Mouse (Mus musculus) G1E (cell line): ENCODE results near the gene Timm17a. TPM values are rescaled to one million over a fixed set of nuclear protein-coding genes. Genes with fewer than 3 reads are reported as not detected.

Experiments used
- ATAC-seq: 2 replicates; pipeline ENCODE4 v1.8.0; 2016; ENCODE audit warnings: mild to moderate bottlenecking; ENCODE audit not compliant: insufficient number of reproducible peaks, poor library complexity, low FRiP score, severe bottlenecking; ENCODE audit errors: extremely low read depth
- DNase-seq: peaks from one replicate; pipeline ENCODE4 v3.0.0; 2012; ENCODE audit warnings: low spot score
- H3K27me3 ChIP-seq: 2 replicates; pipeline ENCODE4 v1.6.1; 2012; ENCODE audit warnings: mild to moderate bottlenecking, low read length, inconsistent platforms; ENCODE audit not compliant: insufficient read depth
- H3K36me3 ChIP-seq: replicated peaks from 2 replicates; pipeline ENCODE3; 2012; ENCODE audit warnings: mild to moderate bottlenecking, inconsistent platforms
- H3K4me1 ChIP-seq: 2 replicates; pipeline ENCODE4 v1.6.1; 2012; ENCODE audit warnings: low read depth, low read length, inconsistent platforms, mixed read lengths; ENCODE audit not compliant: insufficient read depth
- H3K4me3 ChIP-seq: 2 replicates; pipeline ENCODE4 v1.5.1; 2012; ENCODE audit warnings: low read depth, mild to moderate bottlenecking, inconsistent platforms, low read length, moderate library complexity, mixed read lengths
- H3K9me3 ChIP-seq: replicated peaks from 2 replicates; pipeline ENCODE4 v1.6.1; 2012; ENCODE audit warnings: inconsistent platforms
- CTCF ChIP-seq: IDR thresholded peaks from 2 replicates; pipeline ENCODE4 v1.5.1; 2012; ENCODE audit warnings: low read depth, low read length, inconsistent platforms, mixed read lengths
- GATA1 ChIP-seq: IDR thresholded peaks from 2 replicates; pipeline ENCODE4 v1.6.1; 2012; ENCODE audit warnings: borderline replicate concordance, low read length, inconsistent platforms, mixed read lengths
- GATA2 ChIP-seq: IDR thresholded peaks from 2 replicates; pipeline ENCODE4 v1.6.1; 2012; ENCODE audit warnings: low read depth, low read length, inconsistent platforms, borderline replicate concordance
- POLR2AphosphoS5 ChIP-seq: IDR thresholded peaks from 2 replicates; pipeline ENCODE4 v1.6.1; 2012; ENCODE audit warnings: low read depth, low read length, inconsistent platforms; ENCODE audit not compliant: insufficient replicate concordance
- TAL1 ChIP-seq: conservative IDR thresholded peaks from 2 replicates; pipeline ENCODE4 v1.6.1; 2012; ENCODE audit warnings: low read depth, low read length, inconsistent platforms, mixed read lengths
- polyA plus RNA-seq: library from polyadenylated mRNA; stranded (reverse); fragments of >175 nt; gene quantifications from 2 replicates; pipeline ENCODE4 v1.2.3, GENCODE M21; 2012
- total RNA-seq, 2 experiments: library from RNA; stranded (forward) in 1 of 2; stranded (reverse) in 1 of 2; fragments of 200-1000 nt in 1 of 2; fragments of >200 nt in 1 of 2; fragmentation: Nextera tagmentation in 1 of 2; gene quantifications; 2 replicates each; pipeline ENCODE4 v1.2.3; 2014 to 2017

The Timm17a gene
- total RNA-seq (2014; fragmentation: Nextera tagmentation) (87.0 and 89.5 TPM in 2 replicates), total RNA-seq (2017) (91.1 TPM in 2 replicates), polyA plus RNA-seq (4.0 and 4.5 TPM in 2 replicates)

- no peaks in the 10 kb centered on the region for H3K9me3 ChIP-seq
- TF ChIP-seq TAL1, result no peak
- TF ChIP-seq POLR2AphosphoS5, result peak; percentile 45; the same call in 1 of the 2 replicates
- H3K4me3 ChIP-seq, result peak within 1 kb of the TSS; percentile 83
- peaks cover 8% of the 10 kb centered on the region; the same call in 1 of the 2 replicates for H3K27me3 ChIP-seq
- H3K36me3 ChIP-seq, result peaks cover 27% of the 10 kb centered on the region
- peak; percentile 99 for ATAC-seq
- H3K4me1 ChIP-seq, result peaks cover 27% of the 10 kb centered on the region
- peak; percentile 100 for DNase-seq
Observed at GRCm38 (mm10) chr1:135313284-135314031, at the start of gene Timm17a. Gene Timm17a, minus strand, starts transcription at chr1:135313778.

- TF ChIP-seq TAL1 (no peak), GATA1 (no peak), POLR2AphosphoS5 (no peak), CTCF (no peak)
- H3K4me3 ChIP-seq, result no peak overlapping the region
- H3K9me3 ChIP-seq, result no peaks in the 10 kb centered on the region
- H3K4me1 ChIP-seq, result no peaks in the 10 kb centered on the region
- DNase-seq (no peak), ATAC-seq (no peak)
- H3K36me3 ChIP-seq, result no peaks in the 10 kb centered on the region
- H3K27me3 ChIP-seq, result peaks cover 21% of the 10 kb centered on the region
Observed at GRCm38 (mm10) chr1:135362115-135362514, 48.5 kb upstream of the Timm17a start.

- ATAC-seq (no peak), DNase-seq (no peak)
- TF ChIP-seq POLR2AphosphoS5 (no peak), TAL1 (no peak), CTCF (no peak), GATA2 (no peak), GATA1 (no peak)
- Histone ChIP-seq H3K9me3 (no peaks in the 10 kb centered on the region), H3K36me3 (no peaks in the 10 kb centered on the region), H3K4me1 (no peaks in the 10 kb centered on the region), H3K4me3 (no peak overlapping the region), H3K27me3 (peaks cover 17% of the 10 kb centered on the region)
Observed at GRCm38 (mm10) chr1:135361491-135361890, 47.9 kb upstream of the Timm17a start.

GRCm38 (mm10) chr1:135359071-135359470 is 45.5 kb upstream of the Timm17a start:
- Histone ChIP-seq H3K27me3 (peaks cover 23% of the 10 kb centered on the region), H3K4me3 (no peak overlapping the region), H3K9me3 (no peaks in the 10 kb centered on the region), H3K4me1 (no peaks in the 10 kb centered on the region), H3K36me3 (no peaks in the 10 kb centered on the region)
- no peak for TF ChIP-seq CTCF
- TF ChIP-seq POLR2AphosphoS5, result no peak
- TF ChIP-seq TAL1, result no peak
- TF ChIP-seq GATA1, result no peak
- TF ChIP-seq GATA2, result no peak
- DNase-seq (no peak), ATAC-seq (no peak)

- ATAC-seq (no peak), DNase-seq (no peak)
- Histone ChIP-seq H3K27me3 (peaks cover 40% of the 10 kb centered on the region), H3K9me3 (no peaks in the 10 kb centered on the region), H3K4me1 (no peaks in the 10 kb centered on the region), H3K36me3 (no peaks in the 10 kb centered on the region), H3K4me3 (no peak overlapping the region)
- TF ChIP-seq TAL1, result no peak
- TF ChIP-seq GATA2, result no peak
- no peak for TF ChIP-seq GATA1
- no peak for TF ChIP-seq CTCF
- no peak for TF ChIP-seq POLR2AphosphoS5
Observed at GRCm38 (mm10) chr1:135351953-135352352, 38.4 kb upstream of the Timm17a start.

- Histone ChIP-seq H3K27me3 (peaks cover 26% of the 10 kb centered on the region), H3K36me3 (no peaks in the 10 kb centered on the region), H3K4me3 (no peak overlapping the region), H3K4me1 (no peaks in the 10 kb centered on the region), H3K9me3 (no peaks in the 10 kb centered on the region)
- TF ChIP-seq GATA1 (no peak), POLR2AphosphoS5 (no peak), TAL1 (no peak), CTCF (no peak), GATA2 (no peak)
- DNase-seq (no peak), ATAC-seq (no peak)
Observed at GRCm38 (mm10) chr1:135347498-135348169, 34.1 kb upstream of the Timm17a start.

GRCm38 (mm10) chr1:135346891-135347290 is 33.3 kb upstream of the Timm17a start:
- Histone ChIP-seq H3K36me3 (no peaks in the 10 kb centered on the region), H3K27me3 (peaks cover 28% of the 10 kb centered on the region), H3K9me3 (no peaks in the 10 kb centered on the region), H3K4me1 (no peaks in the 10 kb centered on the region), H3K4me3 (no peak overlapping the region)
- TF ChIP-seq GATA1 (no peak), GATA2 (no peak), CTCF (no peak), TAL1 (no peak), POLR2AphosphoS5 (no peak)
- ATAC-seq (no peak), DNase-seq (no peak)
